Mouse (Mus musculus) spleen, postnatal 36 days (tissue): ENCODE results near the gene Cdkn2aip.

Source experiments
- DNase-seq, 2 experiments: peaks; one replicate each; pipeline ENCODE4 v3.0.0; 2022; ENCODE audit warnings: low spot score in 2 of 2, mixed read lengths in 1 of 2

Gene Cdkn2aip

DNA sequence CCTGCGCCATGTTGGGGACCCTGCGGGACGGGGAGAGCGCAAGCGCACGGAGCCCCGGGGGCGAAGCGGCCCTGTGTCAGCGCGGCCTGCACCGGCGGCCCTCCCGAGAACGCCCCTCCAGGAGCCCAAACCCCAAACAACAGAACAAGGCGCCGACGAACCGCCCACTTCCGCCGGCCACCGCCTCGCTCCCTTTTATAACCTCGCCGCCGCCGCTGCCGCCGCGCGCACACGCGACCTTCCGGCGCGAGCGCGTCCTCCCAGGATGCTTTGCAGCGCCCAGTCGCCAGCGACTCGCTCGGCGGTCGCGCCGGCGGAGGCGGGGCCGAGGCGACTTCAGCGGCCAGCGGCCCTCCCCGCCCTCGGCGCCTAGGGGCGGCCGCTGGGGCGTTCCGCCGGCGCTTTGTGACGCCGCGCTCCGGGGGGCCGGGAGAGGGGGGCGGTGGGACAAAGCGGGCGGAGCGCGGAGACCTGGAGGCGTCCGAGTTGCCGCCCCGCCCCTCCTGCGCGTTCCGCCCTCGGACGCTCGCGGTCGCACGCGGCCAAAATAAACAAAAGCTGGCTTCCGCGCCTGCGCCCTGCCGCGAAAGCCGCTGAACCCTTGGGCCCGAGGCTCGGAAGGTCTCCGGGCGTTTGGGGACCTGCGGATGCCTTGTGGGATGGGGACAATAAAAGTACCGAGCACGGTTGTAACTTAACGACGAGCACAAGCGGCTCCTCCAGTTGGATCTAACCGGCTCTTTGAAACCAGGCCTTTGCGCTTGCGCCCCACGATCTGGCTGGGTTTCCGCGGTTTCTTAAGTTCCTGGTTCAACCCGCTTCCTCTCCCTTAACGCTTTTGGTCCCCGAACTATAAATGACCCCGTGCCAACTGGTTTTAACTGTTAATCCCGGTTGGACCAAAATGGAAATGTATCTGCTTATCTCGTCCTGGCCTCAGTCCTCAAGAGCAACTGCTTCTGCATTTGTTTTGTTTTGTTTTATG, at the start of gene Cdkn2aip:
Cdkn2aip (minus strand) TSS at position 172 of the 985 bp plus-strand sequence.
- peak; percentile 94 to 95 for DNase-seq

DNA sequence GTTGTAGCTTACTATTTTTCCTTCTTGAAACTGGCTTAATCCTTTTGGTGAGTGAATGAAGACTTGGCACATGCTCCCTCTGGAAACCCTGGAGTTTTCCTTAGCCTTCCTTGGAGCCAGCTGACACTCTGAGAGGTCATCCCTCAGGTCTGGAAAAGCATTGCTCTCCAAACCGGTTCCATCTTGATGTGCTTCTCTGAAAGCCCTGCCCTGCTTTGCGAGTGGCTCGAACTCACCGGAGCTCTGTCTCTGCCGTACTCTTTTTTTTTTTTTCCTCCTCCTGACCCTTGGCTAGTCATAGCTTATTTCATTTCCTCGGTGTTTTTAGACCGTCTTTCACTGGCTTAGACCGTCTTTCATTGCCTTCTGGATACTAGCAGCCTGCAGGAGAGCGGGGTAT, 49.5 kb upstream of the Cdkn2aip start:
- no peak for DNase-seq

DNA sequence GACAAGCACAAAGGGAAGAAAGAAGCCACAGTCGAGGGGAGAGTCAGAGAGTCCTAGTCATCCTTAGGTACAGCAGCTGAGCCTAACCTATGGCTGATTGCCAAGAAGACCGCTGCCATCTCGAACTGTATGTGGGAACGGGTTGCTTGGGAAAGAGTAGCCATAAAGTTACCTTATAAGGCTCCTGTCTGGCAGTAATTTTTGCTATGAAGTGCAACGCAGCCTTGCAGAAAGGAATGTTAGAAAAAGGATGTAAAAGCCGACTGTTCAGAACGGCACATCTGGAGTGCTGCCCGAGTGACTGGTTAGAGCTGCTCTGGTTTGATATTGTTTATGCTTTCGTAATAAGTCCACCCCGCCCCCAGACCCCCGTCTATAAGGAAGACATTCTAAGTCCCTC, 47.0 kb upstream of the Cdkn2aip start:
- no peak for DNase-seq

DNA sequence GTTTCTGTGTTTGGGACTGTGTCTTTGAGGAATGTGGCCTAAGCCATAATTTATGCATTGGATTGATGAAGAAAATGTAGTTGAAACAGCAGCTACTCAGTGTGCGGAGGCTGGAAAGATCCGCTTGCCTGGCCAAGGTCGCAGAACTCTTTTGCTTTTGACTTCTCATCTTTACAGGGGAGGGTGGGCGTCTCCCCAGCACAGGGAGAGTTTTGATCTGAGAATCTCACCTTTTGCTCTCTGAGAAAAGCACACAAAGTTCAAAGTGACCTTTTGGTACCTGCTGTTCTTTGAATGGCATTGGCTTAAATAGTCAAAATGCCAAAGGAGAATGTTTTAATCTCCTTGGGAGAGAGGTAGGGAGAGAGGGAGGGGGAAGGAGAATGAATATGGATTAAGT, 46.5 kb upstream of the Cdkn2aip start:
- no peak for DNase-seq

DNA sequence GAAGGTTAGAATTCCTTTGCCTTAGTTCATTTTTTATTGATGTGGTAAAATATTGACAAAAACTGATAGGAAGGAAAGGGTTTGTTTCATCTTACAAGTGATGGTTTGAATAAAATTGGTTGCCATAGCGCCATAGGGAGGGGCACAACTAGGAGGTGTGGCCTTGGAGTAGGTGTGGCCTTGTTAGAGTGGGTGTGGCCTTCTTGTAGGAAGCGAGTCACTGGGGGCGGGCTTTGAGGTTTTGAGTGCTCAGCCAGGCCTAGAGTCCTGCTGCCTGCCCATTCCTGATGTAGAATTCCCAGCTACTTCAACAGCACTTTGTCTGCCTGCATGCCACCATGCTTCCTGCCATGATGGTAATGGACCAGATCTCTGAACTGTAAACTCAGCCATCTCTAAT, 39.4 kb upstream of the Cdkn2aip start:
- no peak for DNase-seq

DNA sequence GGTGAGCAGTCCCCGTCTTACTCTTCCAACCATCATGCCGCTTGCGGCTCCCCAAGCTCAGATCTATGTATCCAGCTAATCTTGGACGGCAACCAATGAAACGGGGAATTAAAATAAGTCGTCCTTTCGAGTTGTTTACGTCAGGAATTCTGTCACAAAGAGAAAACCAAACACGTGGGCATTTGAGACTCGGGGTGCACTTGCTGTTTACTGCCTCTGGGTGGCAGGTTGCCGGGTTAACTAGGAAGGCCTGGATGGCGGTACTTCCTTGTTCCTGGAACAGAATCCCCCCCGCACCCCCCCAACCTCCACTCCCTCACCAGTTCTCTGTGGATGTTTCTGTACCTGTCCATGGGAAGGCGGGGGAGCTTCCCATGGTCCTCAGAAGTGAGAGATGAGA, 36.4 kb upstream of the Cdkn2aip start:
- no peak for DNase-seq

DNA sequence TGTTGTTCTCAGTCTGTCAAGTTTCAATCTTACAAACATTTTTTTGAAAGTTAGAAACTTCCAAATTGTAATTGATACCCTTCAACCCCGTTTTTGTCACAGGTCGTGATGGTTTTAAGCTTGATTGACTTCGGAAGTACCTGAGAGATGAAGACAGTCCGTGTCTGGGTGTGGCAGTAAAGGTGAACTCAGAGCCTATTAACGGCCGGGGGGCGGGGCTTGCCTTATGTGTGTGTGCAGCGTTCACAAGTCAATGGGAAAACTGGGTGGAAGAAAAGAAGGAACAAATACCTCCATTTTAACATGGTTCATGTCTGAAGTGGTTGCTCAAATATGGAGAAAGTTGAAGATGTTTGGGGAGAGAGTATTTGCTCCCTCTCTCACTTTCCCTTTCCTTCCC, 35.8 kb upstream of the Cdkn2aip start:
- DNase-seq: no peak

DNA sequence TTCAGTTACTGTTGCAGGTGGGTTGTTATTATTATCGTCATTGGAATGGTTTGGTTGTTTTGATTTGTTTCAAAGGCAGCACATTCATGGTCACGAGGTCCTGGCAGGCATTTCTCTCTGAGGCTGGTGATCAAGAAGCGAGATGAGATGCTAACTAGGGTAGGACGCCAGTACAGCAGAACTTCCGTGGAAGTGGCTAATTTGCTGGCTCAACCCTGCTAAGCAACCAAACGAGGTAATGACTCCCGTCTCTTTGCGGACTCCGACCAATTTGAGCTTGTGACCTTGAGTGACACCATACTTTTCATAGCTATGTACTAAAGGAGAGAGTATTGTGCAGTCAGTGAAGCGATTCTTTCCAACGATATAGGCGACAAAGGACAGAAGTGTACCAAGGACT, 32.6 kb upstream of the Cdkn2aip start:
- DNase-seq: no peak

DNA sequence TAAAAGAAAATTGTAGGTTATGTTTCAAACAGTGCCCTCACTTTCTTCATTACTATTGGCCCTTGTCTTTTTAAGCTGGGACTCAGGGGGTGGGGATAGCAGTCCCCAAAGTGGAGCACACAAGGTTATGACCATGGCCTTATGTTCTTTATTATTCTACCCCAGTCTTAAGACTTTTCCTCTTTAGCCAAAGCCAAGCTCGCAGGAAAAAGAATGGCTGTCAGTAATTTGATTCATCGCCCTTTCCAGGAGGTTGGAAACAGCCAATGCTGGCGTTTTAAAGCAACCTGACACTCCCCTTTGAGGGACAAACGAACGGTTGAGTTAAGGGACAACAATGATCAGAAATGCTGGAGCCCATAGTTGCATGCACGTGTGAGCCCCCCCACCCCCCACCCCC, 32.1 kb upstream of the Cdkn2aip start:
- DNase-seq: no peak

DNA sequence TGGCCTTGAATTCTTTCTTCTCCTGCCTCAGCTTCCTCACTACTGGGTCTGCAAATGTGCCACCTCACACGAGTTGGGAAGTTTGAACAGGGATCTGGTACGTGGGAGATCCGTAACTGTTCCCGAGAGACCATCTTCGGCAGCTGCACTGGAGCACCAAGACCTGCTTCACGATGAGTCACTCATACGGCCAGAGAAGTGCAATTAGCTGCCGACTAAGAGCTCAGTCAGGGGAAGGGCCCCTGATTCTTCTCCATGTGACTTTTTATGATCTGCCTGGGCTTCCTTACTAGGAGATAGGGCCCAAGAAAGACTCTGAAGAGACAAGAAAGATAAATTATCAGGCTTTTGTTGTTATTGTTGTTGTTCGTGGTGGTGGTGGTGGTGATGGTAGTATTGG, 31.1 kb upstream of the Cdkn2aip start:
- no peak for DNase-seq

DNA sequence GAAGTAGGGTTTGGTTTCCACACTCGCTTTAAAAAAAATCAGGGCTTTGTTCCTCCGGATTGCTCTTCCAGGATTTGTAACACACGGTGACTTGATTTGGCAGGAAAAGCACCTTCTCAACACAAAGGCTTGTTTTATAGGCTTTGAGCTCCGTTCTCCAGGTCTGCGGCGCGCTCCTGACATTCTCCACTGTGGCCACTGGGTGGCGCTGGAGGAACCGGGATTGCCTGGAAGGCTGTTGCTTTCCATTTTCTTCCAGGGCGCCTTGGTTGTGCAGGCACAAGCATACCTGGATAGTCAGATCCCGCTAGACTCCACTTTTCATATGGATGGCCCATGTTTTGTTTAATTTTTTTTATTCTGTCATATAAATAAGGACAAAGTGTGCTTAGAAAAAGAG, 29.7 kb upstream of the Cdkn2aip start:
- peak; percentile 11 for DNase-seq

DNA sequence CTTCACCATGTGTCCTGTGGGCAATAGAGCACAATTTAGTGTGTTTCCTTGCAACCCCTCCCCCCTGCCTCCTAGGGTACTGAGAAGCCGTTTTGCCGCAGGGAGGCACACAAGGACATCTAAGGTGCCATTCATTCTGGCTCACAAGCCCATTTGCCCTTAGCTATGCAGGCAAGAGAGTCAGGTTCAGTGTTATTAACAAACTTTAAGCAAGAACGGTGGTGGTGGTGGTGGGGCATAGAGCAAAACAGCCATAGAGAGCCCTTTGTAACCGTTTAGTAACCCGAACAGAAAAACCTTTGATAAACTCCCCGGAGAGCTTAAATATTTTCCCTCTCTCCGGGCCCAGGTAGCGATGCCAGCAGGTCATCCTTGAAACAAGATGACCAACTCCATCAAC, 29.3 kb upstream of the Cdkn2aip start:
- DNase-seq: no peak

DNA sequence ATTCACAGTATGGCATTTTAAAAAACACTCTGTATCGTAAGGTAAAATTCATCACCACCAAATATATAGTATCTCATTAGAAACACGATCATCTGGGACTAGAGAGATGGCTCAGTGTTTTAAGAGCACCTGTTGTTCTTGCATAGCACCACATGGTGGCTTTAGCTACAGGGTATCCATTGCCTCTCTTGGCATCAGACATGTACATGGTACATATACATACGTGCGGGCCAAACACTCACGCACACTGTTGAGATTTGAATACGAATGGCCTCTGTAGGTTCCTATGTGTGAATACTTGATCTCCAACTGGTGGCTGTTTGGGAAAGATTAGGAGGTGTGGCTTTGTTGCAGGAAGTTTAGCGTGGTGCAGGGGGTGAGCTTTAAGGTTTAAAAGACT, 28.6 kb upstream of the Cdkn2aip start:
- DNase-seq: no peak

DNA sequence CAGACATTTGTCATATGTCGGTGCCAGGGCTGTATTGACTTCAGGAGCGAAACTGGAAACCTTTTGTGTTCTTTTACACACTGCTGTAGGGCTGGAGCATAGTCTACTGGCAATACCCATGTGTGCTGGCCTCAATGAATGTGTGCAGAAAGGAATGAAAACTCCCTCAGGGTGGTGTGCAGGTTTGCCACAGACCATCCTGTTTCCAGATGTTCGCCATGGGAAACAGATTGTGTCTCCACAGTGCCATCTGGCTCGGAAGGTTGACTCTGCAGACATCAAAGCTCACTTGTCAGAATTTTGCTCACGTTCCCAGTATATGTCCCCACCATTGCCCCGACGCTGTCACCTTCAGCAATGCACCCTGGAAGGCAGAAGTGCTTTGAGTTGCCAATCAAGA, 23.4 kb upstream of the Cdkn2aip start:
- DNase-seq: no peak

DNA sequence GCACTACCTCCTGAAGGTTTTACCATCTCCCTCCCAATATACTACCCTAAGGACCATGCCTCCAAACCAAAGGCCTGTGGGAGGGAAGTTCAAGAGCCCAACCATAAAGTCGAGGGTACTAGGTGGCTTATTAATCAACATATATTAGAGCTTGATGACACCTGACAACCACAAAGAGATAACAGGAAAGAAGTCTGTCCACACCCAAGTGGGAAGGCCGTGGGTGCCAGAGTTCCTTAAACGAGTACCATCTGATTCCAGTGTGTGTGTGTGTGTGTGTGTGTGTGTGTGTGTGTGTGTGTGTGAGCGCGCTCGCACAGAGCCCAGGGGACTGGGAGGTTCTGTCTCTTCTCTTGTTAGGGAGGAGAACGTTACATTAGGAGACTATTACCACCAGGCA, 15.6 kb upstream of the Cdkn2aip start:
- DNase-seq: no peak

DNA sequence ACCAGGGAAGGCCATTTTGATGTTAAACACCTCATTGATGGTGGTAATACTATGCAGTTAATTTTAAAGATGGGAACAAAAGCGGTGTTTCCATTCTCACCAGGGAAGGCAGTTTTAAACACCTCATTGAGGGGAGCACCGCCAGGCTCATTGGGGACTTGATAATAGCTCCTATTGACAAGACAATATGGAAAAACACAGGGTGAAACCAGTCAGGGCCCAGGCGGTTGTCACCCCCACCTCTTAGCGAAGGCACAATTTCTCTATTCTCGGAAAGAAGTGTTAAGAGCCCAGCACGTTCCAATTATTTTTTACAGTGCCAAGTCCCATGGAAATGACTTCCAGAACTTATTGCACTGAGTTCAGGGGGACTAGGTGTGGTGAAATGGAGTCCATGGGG, 13.2 kb upstream of the Cdkn2aip start:
- DNase-seq: no peak

DNA sequence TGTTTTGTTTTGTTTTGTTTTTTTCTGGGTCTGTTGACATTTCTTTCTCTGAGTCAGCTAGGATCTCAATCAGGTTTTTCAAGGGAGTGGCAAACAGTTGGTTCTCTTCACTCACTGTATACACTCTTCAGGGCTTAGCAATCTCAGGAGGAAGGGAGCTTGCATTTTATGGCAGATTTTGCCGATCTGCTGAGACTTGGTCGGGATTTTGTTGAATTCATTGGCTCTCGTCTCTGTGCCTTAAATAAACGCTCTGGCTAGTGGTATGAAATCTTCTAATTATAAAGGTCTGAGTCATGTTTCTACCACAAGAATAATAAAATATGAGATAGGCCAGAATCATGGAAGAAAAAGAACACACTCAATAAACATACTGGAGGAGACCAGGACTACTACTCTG, 7.9 kb upstream of the Cdkn2aip start:
- DNase-seq: no peak

DNA sequence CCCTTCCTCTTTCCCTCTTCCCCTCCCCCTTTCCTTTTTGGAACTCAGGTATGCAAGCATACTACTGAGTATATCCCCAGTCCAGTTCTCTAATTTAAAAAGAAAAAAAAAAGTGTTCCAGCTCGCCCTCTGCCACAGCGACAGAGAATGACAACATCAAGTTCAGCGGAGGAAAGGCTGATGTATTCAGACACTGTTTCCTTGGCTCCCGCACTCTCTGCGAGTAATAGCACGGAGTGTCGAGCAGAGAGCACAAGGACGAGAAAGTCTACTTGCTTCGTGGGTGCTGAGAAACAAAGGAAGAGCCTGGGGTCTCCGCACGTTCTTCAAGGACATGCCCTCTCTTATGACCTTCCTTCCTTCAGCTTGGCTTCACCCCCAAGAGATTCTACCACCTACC, 4.9 kb upstream of the Cdkn2aip start:
- no peak for DNase-seq

DNA sequence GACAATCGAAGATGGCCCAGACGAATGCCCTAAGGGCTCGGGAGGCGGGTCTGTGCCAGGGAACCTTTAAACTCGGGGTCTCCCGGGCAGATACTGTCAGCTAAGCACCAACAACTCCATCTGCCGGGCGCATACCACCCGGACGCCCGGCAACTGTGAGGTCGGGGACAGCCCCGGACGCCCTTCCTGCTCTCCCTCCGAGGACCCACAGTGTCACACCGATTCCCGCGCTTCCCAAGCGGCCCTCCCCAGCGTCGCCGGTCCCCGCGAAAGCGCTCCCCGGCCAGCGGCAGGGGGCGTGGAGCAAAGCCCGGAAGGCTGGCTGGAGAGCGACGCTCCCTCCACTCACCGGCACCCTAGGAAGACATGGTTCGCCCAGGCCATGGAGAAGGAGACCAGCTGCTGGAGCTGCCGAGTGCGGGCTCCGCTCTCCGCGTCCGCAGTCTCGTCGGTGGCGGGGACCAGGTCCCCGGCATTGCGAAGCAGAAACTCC, 515 bp downstream of the Cdkn2aip start:
- peak; percentile 52 to 56 for DNase-seq

DNA sequence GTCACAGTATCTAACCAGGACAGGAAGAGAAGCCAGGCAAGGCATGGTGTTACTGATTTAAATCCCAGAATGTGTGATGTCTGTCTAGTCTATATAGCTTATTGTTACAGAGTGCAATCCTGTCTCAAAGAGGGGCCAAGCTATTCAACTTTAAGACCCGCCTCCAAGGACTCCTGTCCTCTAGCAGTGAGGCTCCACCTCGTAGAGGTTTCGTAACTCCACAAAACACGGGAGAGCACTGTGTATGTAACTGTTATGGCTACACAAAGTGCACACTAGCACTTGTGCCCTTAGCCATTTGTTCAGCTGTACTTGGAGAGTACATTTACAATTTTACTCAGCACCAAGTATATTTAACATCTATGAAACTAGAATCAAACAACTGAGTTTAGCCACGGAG, 5.6 kb downstream of the Cdkn2aip start:
- no peak for DNase-seq

DNA sequence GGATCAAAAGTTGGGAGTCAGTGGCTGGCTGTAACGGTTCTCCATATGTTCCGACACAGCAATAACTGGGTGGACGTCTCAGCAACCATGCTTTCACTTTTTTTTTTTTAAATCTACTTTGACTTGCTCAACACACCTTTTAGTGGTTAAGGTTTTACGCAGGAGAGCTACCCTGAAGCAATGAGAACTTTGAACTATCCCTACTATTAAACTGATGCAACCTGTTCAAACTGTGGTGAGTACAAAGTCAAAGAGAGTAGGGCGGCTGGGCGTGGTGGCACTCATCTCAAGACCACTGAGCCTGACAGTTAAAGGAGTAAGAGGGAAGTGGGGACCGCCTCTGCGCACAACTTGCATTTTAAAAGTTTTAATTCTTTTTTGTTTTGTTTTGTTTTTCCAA, 7.0 kb downstream of the Cdkn2aip start:
- DNase-seq: no peak

DNA sequence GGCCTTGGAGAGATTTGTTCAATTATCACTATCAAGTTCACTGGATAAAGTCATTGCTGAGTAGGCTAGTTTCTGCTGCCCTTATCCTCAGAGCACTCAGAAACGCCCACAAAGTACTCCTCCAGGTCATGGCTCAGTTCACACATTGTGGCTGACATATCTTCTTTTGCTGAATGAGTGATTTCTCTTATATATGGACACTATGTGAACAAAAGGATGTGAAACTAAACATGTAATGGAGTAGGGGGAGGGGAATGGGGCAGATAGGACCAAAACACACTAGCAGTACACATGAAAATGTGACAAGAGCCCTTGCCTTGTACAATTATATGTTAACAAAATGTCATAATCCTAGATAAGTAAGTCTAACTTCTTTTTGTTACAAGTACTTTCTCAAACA, 11.4 kb downstream of the Cdkn2aip start:
- peak; percentile 29 to 34 for DNase-seq

DNA sequence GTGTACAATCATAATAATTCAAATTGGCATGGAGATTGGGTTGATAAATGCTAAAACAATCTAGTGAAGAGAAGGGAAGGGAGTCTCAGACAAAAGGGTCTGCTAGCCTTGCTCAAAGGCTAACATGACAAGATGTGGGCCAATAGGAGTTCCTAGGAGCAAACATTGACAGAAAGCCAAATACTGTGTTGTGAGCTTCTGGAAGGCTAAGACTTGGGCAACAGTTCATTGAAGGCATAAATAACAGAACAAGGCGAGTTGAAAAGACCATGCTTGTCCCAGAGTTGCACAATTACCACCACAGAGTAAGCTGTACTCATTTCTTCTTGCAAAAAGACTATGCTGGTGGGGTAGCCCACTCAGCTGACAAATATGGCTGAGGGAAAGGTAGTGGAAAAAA, 16.0 kb downstream of the Cdkn2aip start:
- no peak for DNase-seq
